Mouse (Mus musculus) kidney, postnatal 10 days (tissue): Measurements from ENCODE around the gene Cenpe.
A peak's percentile ranks its signal among the peaks of the same experiment; 100 is the strongest.
"Not testable (repeated sequence)": the region's sequence is repeated elsewhere in the genome, so short reads cannot be mapped to it uniquely, and the experiment has no call there.

Experiments used
- DNase-seq: peaks from one replicate; pipeline ENCODE4 v3.0.0; 2021; ENCODE audit warnings: mixed read lengths

Gene Cenpe

DNA sequence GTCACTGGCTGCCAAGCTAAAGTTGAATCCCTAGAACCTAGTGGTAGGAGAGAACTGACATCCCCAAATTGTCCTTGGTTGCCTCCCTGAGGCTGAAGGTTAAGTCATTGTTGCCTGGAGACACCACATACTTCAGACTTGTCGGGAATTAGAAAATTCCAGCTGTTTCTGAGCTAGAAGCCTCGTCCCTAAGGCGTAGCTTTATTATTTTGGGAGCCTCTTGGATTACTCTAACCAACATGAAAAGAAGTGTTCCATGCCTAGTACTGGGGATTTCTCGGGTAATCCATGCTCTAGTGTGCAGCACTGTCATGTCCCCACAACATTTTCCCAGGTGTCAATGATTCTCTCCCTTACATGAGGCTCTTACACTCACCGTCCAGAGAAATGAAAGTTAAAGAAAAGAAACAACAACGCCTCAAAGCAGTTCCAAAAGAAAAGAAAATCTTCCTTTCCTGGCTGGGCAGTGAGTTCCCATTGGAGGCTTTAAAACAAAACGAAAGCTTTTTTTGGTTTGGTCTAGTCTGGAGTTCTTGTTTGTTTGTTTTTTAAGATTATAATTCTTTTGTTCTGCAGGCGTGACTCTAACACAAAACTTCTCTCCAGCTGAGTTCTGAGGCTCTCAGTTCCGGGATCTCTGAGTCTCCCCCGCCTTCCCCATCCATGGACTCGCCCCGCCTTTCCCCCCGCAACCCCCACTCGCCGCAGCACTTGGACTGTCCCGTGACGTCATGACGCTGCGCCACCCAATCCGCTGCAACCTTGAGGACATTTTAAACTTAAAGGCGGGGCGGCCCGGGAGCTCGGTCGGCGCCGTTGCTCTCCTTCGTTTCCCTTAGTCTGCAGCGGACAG, at the start of gene Cenpe:
TSS of gene Cenpe (plus strand) at position 733 of the 853 bp plus-strand sequence.
- peak; percentile 96 for DNase-seq

DNA sequence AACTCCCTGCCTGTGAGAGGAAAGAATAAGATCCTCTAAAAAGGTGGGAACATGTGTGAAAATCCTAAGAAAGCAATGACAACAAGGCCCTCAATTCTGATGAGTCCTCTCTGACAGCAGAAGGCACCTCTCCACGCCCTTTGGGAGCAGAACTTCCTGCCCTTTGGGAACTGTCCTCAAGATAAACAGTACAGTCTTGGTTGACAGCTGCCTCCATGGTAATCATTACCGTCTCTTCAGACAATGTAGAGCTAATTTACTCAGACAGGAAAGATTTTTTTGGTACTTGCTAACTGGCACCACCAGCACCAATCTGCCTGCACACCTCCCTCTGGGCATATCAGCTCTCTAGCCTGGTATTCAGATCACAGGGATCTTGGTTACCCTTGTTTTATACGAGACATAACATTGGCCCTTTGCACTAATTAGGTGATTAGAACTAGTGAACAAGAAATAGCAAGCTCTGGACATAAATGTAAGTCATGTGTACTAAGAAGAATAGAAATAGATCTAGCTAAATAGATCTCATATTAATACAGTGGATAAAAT, 40.4 kb upstream of the Cenpe start:
- no peak for DNase-seq

DNA sequence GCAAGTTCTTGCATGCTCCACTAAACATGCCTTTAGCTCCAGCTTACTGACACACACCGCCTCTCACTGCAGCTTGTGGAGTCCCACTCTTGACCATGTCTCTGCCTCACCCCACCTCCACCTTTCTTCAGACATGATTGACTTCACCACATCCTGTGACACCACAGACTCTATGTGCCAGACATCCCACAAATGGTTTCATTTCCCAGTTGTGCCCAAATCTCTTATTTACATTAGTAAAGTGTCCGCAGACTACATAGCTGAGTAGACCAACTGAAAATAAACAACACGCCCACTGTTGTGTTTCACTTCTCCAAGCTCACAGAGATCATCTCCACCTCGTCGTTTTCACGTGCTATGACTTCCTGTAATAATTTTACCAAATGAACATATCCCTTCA, 20.5 kb upstream of the Cenpe start:
- DNase-seq = no peak

DNA sequence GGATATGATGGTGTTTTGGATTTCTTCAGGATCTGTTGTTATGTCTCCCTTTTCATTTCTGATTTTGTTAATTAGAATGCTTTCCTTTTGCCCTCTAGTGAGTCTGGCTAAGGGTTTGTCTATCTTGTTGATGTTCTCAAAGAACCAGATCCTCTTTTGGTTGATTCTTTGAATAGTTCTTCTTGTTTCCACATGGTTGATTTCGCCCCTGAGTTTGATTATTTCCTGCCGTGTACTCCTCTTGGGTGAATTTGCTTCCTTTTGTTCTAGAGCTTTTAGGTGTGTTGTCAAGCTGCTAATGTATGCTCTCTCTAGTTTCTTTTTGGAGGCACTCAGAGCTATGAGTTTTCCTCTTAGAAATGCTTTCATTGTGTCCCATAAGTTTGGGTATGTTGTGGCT, 14.3 kb upstream of the Cenpe start:
- DNase-seq = not testable (repeated sequence)

DNA sequence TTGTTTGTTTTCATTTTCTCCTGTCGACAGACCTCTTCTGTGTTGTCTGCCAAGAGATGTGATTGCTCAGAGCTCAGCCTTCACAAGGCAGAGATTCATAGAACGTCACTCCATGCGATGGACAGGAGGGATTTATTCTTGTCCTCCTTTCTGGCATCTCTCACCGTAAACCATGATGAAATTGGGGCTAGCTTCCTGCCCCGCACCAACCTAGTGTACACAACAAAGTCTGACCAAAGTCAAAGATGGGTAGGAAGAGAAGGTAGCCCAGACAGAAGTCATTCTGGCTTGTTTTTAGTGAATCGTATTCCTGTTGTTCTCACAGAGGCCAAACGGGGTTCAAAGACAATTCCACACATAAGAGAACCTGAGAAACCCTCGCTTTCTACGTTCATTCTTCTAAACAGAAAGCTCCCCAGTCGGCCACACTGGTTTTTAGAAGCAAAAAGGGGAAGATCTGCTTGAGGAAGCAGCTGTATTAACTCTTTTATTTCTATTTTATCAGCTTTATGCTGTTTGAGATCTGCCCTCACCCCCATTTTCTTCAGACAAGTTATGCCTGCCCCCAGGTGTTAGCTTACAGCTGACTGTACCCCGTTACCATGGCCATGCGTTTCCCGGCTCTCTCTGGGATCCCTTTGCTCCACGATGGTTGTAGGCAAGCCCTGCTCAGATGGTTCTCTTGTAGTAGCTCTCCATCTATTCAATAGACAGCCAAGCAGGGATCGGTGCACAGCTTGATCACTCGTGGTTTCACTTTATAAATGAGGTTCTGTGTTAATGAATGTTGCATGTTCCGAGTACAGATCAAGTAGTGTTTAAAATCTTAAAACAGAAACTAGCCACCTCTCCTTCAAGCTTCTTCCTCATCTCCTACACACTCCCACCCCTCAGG, 11.7 kb upstream of the Cenpe start:
- DNase-seq = no peak

DNA sequence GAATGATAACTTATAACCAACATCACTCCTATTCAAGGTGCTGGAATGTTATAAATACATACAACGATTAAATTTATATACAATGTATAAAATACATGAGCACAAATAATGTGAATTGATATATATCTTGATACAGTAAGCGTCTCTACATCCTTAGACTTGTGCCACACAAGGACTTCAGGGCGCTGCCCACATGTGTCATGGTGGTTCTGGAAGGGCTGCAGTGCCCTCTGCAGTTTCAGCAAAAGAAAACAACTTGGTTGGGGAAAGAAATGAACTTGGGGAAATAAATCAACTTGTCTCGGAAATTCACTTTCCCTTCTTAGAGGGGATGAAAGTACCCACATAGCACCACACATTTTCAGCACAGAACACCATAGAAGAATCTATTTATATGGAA, 5.7 kb upstream of the Cenpe start:
- DNase-seq = peak; percentile 58

DNA sequence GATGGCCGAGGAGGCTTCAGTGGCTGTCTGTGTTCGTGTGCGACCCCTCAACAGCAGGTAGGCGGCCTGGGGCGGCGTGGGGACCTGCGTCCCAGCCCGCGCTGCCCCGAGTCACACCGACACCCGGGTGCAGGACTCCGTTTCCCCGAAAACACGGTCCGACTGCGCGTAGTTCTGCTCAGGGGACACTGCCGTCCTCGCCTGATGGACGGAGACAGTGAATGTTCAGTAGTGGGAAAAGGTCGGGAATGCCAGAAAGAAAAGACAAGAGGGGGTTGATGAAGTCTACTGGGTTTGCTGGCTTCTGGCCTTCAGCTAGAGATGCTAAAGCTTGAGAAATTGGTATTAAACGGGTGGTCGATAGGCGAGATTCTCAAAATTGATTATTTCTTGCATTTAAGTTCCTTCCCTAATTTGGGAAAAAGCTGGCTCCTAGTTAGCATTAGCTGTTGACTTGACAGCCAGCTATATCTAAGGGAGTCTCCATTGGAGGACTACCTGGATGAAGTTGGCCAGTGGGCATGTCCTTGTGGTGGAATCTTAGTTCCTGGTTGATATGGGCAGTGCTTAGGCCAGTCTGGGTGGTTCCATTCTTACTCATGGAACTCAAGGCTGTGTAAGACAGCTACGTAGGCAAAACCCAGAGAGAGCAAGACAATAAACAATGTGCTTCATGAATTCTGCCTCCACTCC, 467 bp downstream of the Cenpe start:
- no peak for DNase-seq

DNA sequence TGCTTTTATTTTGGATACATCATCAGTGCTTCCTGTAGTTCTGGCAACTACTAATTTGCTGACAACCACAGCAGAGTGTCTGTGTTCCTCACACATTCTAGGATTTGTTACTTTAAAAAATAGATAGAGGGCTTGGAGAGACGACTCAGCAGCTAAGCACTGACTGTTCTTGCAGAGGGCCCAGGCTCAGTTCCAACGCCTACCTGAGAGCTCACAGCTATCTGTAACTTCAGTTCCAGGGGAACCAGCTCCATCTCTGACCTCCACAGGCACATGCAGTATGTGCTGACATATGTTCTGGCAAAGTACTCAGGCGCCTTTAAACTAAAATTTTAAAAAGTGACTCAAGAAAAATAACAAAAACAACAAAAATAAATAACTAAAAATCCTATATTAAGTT, 19.7 kb downstream of the Cenpe start:
- DNase-seq = no peak

DNA sequence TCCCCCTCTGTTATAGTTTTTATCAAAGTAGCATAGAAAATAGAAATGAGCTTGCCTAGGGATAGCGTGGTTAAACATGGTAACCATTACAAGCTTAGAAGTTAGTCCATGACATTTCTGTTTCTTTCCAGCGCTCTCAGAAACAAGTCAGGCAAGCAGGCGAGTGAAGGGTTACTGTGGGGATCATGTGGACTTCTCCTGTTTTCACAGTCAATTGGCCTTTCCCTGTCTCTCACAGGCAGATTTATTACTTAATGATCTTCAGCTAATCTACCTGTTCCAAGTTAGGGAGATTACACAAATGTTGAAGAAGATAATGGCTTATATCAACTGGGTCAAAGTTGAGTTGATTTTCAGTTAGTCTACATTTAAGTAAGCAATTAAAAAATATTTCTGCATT, 20.1 kb downstream of the Cenpe start:
- DNase-seq = no peak

DNA sequence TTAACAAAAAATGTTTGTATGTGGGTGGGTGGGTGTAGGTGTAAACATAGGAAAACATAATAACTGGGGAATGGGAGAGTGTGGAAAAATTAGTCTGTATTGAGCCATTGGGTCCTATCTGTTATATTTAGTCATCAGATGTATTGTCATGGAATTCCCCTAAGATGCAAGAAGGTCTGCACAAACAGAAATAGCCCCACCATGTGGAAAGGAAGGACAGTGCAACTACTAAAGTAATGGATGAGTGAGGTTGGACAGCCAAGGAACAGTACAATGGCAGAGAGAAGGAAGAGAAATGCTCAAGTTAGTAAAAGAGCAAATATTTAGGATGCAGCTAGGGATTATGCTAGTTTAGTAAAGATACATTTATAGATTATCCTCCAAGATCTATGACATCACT, 33.4 kb downstream of the Cenpe start:
- DNase-seq = no peak

DNA sequence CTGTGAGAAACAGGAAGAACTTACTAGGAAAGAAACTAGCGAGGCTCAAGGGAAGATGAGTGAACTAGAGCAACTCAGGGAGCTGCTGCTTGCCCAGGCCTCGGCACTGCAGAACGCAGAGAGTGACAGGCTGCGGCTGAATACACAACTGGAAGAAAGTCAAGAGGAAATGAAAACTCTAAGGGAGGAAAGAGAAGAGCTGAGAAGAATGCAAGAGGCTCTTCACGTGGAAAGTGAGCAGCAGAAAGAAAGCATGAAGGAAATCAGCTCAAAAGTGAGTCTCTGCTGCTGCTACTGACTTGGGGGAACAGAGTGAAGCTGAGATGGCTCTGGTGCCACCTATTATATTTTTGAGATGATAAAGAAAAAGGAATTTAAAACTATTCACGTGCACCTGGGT, 34.5 kb downstream of the Cenpe start:
- DNase-seq = no peak

DNA sequence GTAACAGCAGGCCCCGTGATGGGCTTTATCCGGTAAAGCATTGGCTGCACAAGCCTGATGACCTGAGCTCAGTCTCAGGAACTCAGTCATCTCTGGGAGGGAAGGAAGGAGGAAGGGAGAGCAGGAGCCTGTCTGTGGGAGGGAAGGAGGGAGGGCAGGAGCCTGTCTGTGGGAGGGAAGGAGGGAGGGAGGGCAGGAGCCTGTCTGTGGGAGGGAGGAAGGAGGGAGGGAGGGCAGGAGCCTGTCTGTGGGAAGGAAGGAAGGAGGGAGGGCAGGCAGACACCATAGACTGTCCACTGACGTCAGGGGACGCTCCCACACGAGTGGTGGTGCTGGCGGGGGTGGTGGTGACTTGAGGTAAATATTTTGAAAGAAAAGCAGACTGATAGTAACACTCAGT, 36.8 kb downstream of the Cenpe start:
- peak; percentile 23 for DNase-seq

DNA sequence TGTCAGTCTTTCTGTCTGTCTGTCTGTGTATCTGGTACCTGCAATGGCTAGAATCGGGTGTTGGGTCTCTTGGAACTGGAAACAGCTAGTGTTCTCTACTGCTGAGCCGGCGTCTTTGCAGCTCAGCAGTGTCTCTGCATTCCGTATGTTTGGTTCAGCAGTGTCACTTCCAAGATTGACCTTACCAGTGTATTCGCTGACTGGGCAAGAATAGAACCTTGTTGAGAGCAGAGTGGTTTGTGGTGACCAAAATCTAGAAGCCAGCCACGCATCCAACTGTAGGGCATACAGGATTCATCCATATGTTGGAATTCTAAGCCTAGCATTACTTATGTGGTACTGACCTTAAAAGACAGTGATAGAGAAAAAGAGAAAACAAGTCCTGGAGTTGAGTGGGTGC, 39.5 kb downstream of the Cenpe start:
- no peak for DNase-seq

DNA sequence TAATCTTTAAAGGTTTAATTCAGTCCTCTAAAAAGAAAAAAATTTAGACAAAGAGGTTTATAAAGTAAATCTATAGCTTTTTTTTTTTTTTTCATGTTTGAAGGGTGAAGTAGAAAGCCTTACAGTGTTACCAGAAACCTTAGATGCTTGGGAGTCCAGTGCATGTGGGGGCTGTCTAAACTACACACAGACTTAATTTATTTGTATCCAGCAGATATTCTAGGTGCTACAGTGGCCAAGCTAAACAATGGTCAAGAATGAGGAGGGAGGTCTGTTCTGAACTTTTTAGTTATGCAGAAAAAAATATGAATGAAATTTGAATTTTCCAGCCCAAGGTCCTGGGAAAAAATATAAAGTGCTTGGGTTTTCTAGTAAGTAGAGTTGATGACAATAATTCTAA, 42.4 kb downstream of the Cenpe start:
- DNase-seq = no peak

DNA sequence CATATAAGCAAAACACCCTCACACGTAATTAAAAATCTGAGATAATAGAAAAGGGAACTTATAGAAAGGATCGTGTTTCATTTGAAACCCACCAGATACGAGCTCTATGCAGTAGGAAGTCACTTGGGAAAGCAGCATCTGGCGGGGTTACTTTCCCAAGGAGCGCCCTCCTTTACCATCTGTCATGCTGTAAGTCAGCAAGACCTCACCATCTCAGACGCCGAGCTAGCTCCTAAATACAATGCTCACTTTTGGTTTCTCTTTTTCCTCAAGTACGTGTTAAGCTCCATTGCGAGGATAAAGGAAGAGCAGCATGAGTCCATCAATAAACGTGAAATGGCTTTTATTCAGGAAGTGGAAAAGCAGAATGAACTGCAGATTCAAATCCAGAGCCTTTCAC, 46.6 kb downstream of the Cenpe start:
- no peak for DNase-seq

DNA sequence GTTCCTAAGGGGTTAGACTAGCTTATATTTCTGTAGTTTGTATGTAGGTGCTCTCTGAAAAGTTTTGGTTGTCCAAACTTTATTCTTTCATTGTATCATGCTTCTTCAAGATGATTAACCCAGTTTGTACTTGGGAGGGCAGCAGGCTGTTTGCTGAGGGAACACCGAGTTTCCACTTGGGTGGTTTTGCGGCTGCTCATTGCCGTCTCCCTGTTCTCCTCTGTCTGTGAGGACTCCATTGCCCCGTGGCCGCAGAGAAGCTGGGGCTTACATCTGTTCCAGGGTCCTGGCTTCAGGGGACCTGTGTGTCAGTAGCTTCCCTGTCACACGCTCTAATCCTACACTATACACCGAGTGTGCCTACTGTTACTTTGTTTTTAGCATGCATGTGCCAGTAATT, 47.9 kb downstream of the Cenpe start:
- peak; percentile 15 for DNase-seq

DNA sequence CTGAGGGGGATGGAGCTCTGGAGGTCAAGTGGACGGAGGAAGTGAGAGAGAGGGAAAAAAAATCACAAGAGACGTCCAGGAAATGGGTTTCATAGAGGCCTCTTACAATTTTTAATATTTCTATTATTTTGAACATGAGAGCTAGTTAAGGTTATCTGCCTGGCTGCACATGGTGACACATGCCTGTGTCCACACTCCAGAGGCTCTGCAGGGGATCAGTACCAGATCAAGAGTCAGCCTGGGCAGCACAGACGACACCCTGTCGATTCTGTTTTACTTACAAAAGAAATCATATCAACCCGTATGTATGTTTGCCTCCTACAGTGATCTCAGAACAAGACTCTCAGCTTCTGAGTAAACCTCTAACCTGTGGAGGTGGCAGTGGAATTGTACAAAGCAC, 56.3 kb downstream of the Cenpe start:
- no peak for DNase-seq

DNA sequence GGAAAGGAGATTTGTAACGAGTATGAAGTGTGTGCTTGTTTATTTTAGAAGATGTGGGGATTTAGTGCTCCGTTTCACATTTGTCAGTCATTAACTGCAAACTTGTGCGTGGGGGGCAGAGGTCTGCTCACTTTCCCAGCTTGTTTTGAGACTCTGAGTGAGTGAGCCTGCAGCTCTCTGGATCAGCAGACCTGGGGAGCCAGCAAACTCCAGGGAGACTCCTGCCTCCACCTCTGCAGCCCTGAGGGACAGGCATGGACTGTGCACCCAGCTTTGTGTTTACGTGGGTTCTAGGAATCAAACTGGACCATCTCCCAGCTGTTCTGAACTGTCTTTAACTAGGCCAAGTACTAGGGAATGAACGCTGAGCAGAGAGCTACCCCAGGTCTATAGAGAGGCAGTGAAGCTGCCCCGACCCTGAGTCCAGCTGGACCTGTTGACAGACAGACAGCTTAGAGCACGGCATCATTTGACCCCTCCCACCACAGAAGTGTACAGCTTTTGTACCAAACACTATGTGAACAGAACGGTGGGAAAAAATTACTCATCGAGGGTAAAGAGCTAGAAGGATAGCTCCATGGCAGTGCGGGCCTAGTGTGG, 57.2 kb downstream of the Cenpe start:
- peak; percentile 67 for DNase-seq

DNA sequence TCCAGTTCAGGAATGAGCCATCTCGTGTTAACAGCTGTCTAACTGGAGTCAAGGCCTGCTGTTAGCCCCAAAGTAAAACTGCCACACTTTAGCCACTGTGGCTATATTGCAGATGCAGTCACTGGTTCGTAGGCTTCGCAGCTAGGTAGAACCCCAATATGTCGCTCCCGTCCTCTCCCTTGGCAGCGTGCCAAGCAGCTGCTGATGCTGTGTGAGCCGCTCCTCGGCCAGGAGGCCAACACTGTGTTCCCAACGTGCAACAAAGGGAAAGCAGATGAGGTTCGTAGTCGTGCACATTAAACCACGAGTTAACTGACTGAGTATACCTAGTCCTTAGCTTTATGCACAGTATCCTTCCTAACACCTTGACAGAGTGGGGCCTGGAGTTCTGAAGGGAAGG, 60.3 kb downstream of the Cenpe start:
- peak; percentile 26 for DNase-seq

DNA sequence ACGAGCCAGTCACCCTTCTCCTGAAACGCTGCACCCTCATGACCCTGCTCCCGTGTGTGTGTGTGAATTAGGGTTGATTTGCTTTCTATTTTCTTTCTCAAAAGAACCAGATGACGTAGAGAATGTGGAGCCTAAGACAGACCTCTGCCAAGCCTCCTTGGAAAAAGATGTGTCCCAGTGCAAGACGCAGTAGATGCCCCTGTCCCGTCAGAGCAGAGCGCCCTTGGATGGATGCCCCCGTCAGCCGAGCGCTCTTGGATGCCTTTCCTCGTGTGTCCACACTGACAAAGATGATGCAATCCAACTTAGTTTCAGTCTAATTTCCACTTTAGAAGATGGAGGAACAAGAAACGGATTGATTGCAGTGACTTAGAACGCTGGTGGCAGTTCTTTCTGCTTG, 60.7 kb downstream of the Cenpe start:
- DNase-seq = no peak

DNA sequence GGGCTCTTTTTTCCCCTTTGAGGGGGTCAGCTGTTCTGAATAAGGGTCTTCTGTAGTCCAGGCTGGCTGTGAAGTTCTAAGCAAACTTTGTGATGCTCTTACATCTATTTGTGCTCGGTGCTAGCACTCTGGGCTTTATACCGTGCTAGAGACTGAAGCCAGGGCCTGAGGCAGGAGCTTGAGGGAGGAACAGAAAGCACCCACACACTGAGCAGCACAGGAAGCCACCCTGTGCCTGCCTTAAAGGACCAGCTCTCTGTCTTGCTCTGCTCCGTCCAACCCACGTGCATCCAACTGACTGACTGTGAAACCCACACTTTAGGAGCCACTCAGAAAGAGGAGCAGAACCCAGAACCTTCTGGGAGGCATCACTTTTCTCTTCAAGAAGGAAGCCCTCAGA, 67.8 kb downstream of the Cenpe start:
- DNase-seq = no peak

DNA sequence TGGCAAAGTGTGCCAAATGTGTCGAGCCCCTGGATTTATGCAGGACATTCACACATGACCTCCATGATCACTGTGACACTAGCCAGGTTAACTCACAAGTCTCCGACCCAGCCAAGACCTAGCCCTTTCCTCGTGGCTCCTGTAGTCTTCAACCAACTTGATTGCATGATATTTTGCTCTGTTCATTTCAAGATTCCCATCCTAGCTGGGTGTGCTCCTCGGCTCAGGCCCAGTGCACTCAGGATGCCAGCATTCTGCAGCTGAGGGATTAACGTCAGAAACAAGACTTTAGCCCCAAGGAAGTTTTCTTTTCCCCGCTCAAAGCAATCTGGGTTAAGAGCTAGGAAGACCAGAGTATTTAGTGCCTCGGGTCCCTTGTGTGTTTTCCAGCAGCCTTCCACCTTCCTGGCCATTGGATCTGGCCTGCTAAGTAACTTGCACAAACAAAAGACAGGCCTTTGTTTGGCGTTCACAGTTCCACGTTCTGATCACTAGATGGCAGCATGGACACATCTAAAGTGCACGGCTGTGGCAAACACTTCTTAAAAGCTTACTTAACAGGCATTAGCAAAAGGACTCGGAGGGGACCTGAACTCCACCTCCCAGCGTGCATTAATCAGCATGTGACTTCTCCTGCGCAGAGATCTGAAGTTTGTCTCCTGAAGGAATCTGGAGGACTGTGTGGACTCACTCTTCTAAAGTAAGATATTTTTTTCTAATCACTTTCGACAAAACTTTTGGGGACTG, 68.5 kb downstream of the Cenpe start, which contains the start of gene Bdh2:
TSS of gene Bdh2 (plus strand) at position 553 of the 747 bp plus-strand sequence.
- peak; percentile 89 for DNase-seq
